Mouse (Mus musculus) cerebellum, postnatal 10 days (tissue): ENCODE results near the gene Auh.

ENCODE experiments used
- DNase-seq, 2 experiments: peaks; one replicate each; pipeline ENCODE4 v3.0.0; 2021; ENCODE audit warnings: mixed read lengths in 2 of 2

The Auh gene

GRCm38 (mm10) chr13:52793434-52793989, 136.0 kb downstream of the Auh start:
- DNase-seq = no peak

DNA sequence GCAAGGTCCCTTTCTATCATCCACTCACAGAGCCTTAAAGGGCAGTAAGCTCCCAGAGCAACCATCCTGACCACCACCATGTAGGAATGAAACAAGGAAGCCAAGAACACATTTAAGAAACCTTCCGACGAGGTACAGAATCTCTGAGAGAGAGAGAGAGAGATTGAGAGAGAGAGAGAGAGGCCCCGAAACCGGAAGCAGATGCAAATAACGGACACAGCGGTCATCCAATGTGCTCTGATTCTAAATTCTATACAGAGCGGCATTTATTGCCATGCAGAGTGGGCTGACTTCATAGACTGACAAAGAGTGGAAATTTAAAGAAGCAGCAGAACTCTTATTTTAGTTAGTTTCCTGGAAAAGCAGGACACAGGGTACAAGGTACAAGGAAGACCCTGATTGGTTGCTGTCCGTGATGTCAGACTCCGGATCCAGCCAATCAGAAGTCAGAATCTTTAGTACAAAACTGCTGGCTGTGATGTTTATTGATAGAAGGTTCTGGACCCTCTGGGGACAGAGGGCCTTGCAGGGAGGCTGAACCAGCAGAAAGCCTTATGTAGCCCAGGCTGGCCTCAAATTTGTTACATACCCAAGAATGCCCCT, 137.1 kb downstream of the Auh start:
- DNase-seq = no peak

- DNase-seq = no peak
These were observed 138.6 kb downstream of the Auh start for GRCm38 (mm10) chr13:52790894-52791293.
